In genomic region chr2:52581132-52581781, GRCm38 (mm10) we compare ENCODE assay signal across 15 mouse cellular contexts.
DNase-seq lines count a peak whose midpoint lies in the region; ATAC-seq and TF ChIP-seq lines count a peak whose summit lies in the region.
"Had no signal": no experiment of that assay in that cellular context is flagged by ENCODE, and none has a peak within 500 bp of the region (broad histone marks: within the 10 kb centered on the region; RNA-seq: fewer than 3 reads in every experiment).

No protein-coding gene starts in this region.

- TF ChIP-seq CTCF in heart, adult 2 months (IDR thresholded peaks at IDR 0.05) = no peak
- TF ChIP-seq CTCF in small intestine, adult 2 months (IDR thresholded peaks at IDR 0.05; ENCODE audit: extremely low read depth, insufficient read length, insufficient replicate concordance, low read depth, low read length) = no peak

- peak; percentile 64; the same call in 1 of the 2 replicates for ATAC-seq in kidney, embryonic 16.5 days (ENCODE audit: low FRiP score, low TSS enrichment)
- 0 out of 2 replicates have a peak, but pooled peaks have one; percentile 41 for ATAC-seq in embryonic facial prominence, embryonic 14.5 days (ENCODE audit: low read depth)
- ATAC-seq: forebrain, postnatal 0 days had no signal

- H3K4me1 ChIP-seq in heart, adult 2 months (ENCODE audit: control insufficient read depth, insufficient read depth, low read length) = peaks cover 5% of the 10 kb centered on the region
- peaks cover 5% of the 10 kb centered on the region; the same call in 1 of the 2 replicates for H3K4me1 ChIP-seq in kidney, embryonic 16.5 days (ENCODE audit: insufficient read depth, low read length)
- peaks cover 3% of the 10 kb centered on the region; the same call in 1 of the 2 replicates for H3K4me1 ChIP-seq in embryonic facial prominence, embryonic 14.5 days (ENCODE audit: control insufficient read depth, insufficient read depth, low read length)
- 0 out of 2 replicates have a peak, but pooled peaks cover 2% of the 10 kb centered on the region for H3K4me1 ChIP-seq in small intestine, adult 2 months (ENCODE audit: control insufficient read depth, insufficient read depth, insufficient read length, low read length)
- H3K4me1 ChIP-seq: hindbrain, embryonic 12.5 days; stomach, embryonic 15.5 days had no signal

- no peak for DNase-seq in heart, adult 2 months
- DNase-seq in heart, adult 8-10 months (ENCODE audit: low spot score) = no peak
- DNase-seq in kidney, postnatal 4 days = no peak
- peak; percentile 71 for DNase-seq in embryonic facial prominence, embryonic 14.5 days (ENCODE audit: low spot score)
- no peak for DNase-seq in layer of hippocampus, postnatal 36 days
- DNase-seq: cerebellum, adult 8-10 months; cerebellum, postnatal 36 days; forebrain, postnatal 0 days; left cerebral cortex, postnatal 4 days; thymus, postnatal 25 days had no signal

- peak overlapping the region; percentile 47 for H3K27ac ChIP-seq in heart, adult 2 months
- peak overlapping the region; percentile 70 for H3K27ac ChIP-seq in kidney, embryonic 16.5 days (ENCODE audit: low read length)
- peak overlapping the region; percentile 65 for H3K27ac ChIP-seq in embryonic facial prominence, embryonic 14.5 days (replicated peaks; ENCODE audit: low read depth, low read length)
- H3K27ac ChIP-seq in small intestine, adult 2 months (ENCODE audit: insufficient read depth, low read depth, low read length) = 0 out of 2 replicates have a peak overlapping the region, but pooled peaks have one; percentile 54
- H3K27ac ChIP-seq: hindbrain, embryonic 12.5 days; midbrain, embryonic 10.5 days; stomach, embryonic 15.5 days had no signal

- no peak overlapping the region for H3K4me3 ChIP-seq in heart, adult 2 months
- no peak overlapping the region for H3K4me3 ChIP-seq in kidney, embryonic 16.5 days (ENCODE audit: low read length)
- H3K4me3 ChIP-seq in embryonic facial prominence, embryonic 14.5 days (ENCODE audit: low read depth, low read length) = no peak overlapping the region
- no peak overlapping the region for H3K4me3 ChIP-seq in small intestine, adult 2 months (ENCODE audit: low read depth, low read length)
- H3K4me3 ChIP-seq: hindbrain, embryonic 12.5 days; midbrain, embryonic 10.5 days; stomach, embryonic 15.5 days had no signal

- H3K36me3 ChIP-seq in heart, adult 2 months (ENCODE audit: control insufficient read depth, insufficient read depth, low read length) = no peaks in the 10 kb centered on the region
- no peaks in the 10 kb centered on the region for H3K36me3 ChIP-seq in kidney, embryonic 16.5 days (ENCODE audit: insufficient read depth, low read length)
- no peaks in the 10 kb centered on the region for H3K36me3 ChIP-seq in embryonic facial prominence, embryonic 14.5 days (ENCODE audit: control insufficient read depth, insufficient read depth, low read length)
- no peaks in the 10 kb centered on the region for H3K36me3 ChIP-seq in small intestine, adult 2 months (ENCODE audit: control insufficient read depth, insufficient read depth, low read length)
- H3K36me3 ChIP-seq: hindbrain, embryonic 12.5 days; midbrain, embryonic 10.5 days; stomach, embryonic 15.5 days had no signal

- H3K27me3 ChIP-seq in heart, adult 2 months (ENCODE audit: control insufficient read depth, insufficient read depth, low read length) = no peaks in the 10 kb centered on the region
- no peaks in the 10 kb centered on the region for H3K27me3 ChIP-seq in kidney, embryonic 16.5 days (ENCODE audit: insufficient read depth, low read length)
- no peaks in the 10 kb centered on the region for H3K27me3 ChIP-seq in embryonic facial prominence, embryonic 14.5 days (replicated peaks; ENCODE audit: control insufficient read depth, insufficient read depth, low read length)
- H3K27me3 ChIP-seq in small intestine, adult 2 months (ENCODE audit: control insufficient read depth, insufficient read depth, low read length) = no peaks in the 10 kb centered on the region
- H3K27me3 ChIP-seq: hindbrain, embryonic 12.5 days; stomach, embryonic 15.5 days had no signal

- H3K9me3 ChIP-seq in kidney, embryonic 16.5 days (ENCODE audit: low read length) = peaks cover 4% of the 10 kb centered on the region; the same call in 1 of the 2 replicates
- no peaks in the 10 kb centered on the region for H3K9me3 ChIP-seq in embryonic facial prominence, embryonic 14.5 days (ENCODE audit: control insufficient read depth, low read length)
- H3K9me3 ChIP-seq: hindbrain, embryonic 12.5 days; midbrain, embryonic 10.5 days; stomach, embryonic 15.5 days had no signal

- TF ChIP-seq EP300 in heart, adult 2 months (IDR thresholded peaks at IDR 0.05; ENCODE audit: insufficient read depth, low read depth, low read length) = no peak

- H3K79me2 ChIP-seq in heart, adult 2 months (replicated peaks; ENCODE audit: control insufficient read depth, insufficient read depth, low read length) = no peaks in the 10 kb centered on the region

- H3K9ac ChIP-seq in heart, adult 2 months (ENCODE audit: low read depth, low read length) = no peak overlapping the region
- H3K9ac ChIP-seq in kidney, embryonic 16.5 days (replicated peaks; ENCODE audit: low read length) = no peak overlapping the region
- H3K9ac ChIP-seq in embryonic facial prominence, embryonic 14.5 days (ENCODE audit: low read depth, low read length) = no peak overlapping the region
- H3K9ac ChIP-seq: forebrain, postnatal 0 days; hindbrain, embryonic 12.5 days; stomach, embryonic 15.5 days had no signal

- intact Hi-C loops in heart, adult 2 months (cut with DNase I) = no loop called here

- H3K4me2 ChIP-seq in kidney, embryonic 16.5 days (replicated peaks; ENCODE audit: low read depth, low read length) = no peak overlapping the region
- H3K4me2 ChIP-seq in embryonic facial prominence, embryonic 14.5 days (ENCODE audit: low read depth, low read length) = no peak overlapping the region
- H3K4me2 ChIP-seq: hindbrain, embryonic 12.5 days; stomach, embryonic 15.5 days had no signal

- no peak for TF ChIP-seq POLR2A in heart, adult 2 months (IDR thresholded peaks at IDR 0.05; ENCODE audit: insufficient read depth, low read depth, low read length)
- TF ChIP-seq POLR2A in small intestine, adult 2 months (IDR thresholded peaks at IDR 0.05; ENCODE audit: low read depth, low read length) = no peak

- WGBS in heart, adult 2 months = 83% methylated on average over 11 of the region's 11 CpGs
- WGBS in kidney, embryonic 16.5 days = 70% methylated on average over 9 of the region's 11 CpGs
- 80% methylated on average over 9 of the region's 11 CpGs for WGBS in embryonic facial prominence, embryonic 14.5 days
- WGBS in small intestine, adult 2 months = 89% methylated on average over 11 of the region's 11 CpGs
